Mouse (Mus musculus): ENCODE results near the gene Lilra6. TPM values are rescaled to one million over a fixed set of nuclear protein-coding genes. Genes with fewer than 3 reads are reported as not detected.

Lilra6 gene
- polyA plus RNA-seq, 1 experiment from 2014 or later: 4.7 TPM

Other genes starting within 250 kb of the Lilra6 start
- gene Leng1, start 249.7 kb downstream of the Lilra6 start, polyA plus RNA-seq (2018): 13.7 to 21.9 TPM (median 15.4 TPM) in 3 replicates
- 0.28 to 2.0 TPM (median 0.70 TPM) in 3 replicates for gene Tmc4, start 237.9 kb downstream of the Lilra6 start, polyA plus RNA-seq (2018)
- gene Tsen34, start 222.6 kb downstream of the Lilra6 start, polyA plus RNA-seq (2018): 16.8 to 42.4 TPM (median 42.3 TPM) in 3 replicates
- gene Mboat7, start 222.0 kb downstream of the Lilra6 start, polyA plus RNA-seq (2018): 31.1 to 42.2 TPM (median 40.9 TPM) in 3 replicates
- 597 to 1,790 TPM (median 1,385 TPM) in 3 replicates for gene Rps9, start 211.5 kb downstream of the Lilra6 start, polyA plus RNA-seq (2018)
- 163 to 667 TPM (median 409 TPM) in 3 replicates for gene Pirb, start 195.1 kb downstream of the Lilra6 start, polyA plus RNA-seq (2018)
- gene Gm15448, start 89.8 kb downstream of the Lilra6 start, polyA plus RNA-seq (2018): 3.2 to 7.5 TPM (median 4.7 TPM) in 3 replicates
- gene Pira2, start 70.5 kb downstream of the Lilra6 start, polyA plus RNA-seq (2018): 108 to 233 TPM (median 186 TPM) in 3 replicates
- gene Gm14548, start 17.4 kb downstream of the Lilra6 start, polyA plus RNA-seq (2018): 17.6 to 45.6 TPM (median 29.9 TPM) in 3 replicates
- gene Lair1, start 147.7 kb upstream of the Lilra6 start, polyA plus RNA-seq (2018): 82.7 to 150 TPM (median 135 TPM) in 3 replicates
- 0.06 to 0.16 TPM in 2 of 3 replicates, not detected in the other for gene Ttyh1, start 203.9 kb upstream of the Lilra6 start, polyA plus RNA-seq (2018)
- 21.9 to 53.8 TPM (median 23.8 TPM) in 3 replicates for gene Leng8, start 221.5 kb upstream of the Lilra6 start, polyA plus RNA-seq (2018)
- gene Leng9, start 234.9 kb upstream of the Lilra6 start, polyA plus RNA-seq (2018): 1.8 to 2.9 TPM (median 2.3 TPM) in 3 replicates
- gene Cdc42ep5, start 249.4 kb upstream of the Lilra6 start, polyA plus RNA-seq (2018): not detected in 3 replicates